Mouse (Mus musculus) brain, embryonic 14.5 days (tissue): ENCODE data around the gene Hnf1b.

Source experiments
- CTCF ChIP-seq: fragments of 200-500 bp; IDR thresholded peaks from 2 replicates; pipeline ENCODE4 v1.5.1; 2012; ENCODE audit warnings: inconsistent platforms, mild to moderate bottlenecking, moderate library complexity, borderline replicate concordance; ENCODE audit not compliant: insufficient read depth, insufficient read length; ENCODE audit errors: extremely low read depth
- POLR2A ChIP-seq: fragments of 200-500 bp; IDR thresholded peaks from 2 replicates; pipeline ENCODE4 v1.6.1; 2012; ENCODE audit warnings: mild to moderate bottlenecking, inconsistent platforms, borderline replicate concordance; ENCODE audit not compliant: poor library complexity, insufficient read depth, insufficient read length, severe bottlenecking; ENCODE audit errors: extremely low read depth

GRCm38 (mm10) chr11:83913824-83914311 is 64.0 kb downstream of the Hnf1b start:
- no peak for TF ChIP-seq CTCF
- no peak for TF ChIP-seq POLR2A
